Mouse (Mus musculus) limb, embryonic 14.5 days (tissue): ENCODE results near the gene Ugt1a5. TPM values are rescaled to one million over a fixed set of nuclear protein-coding genes. Genes with fewer than 3 reads are reported as not detected.

ENCODE experiments used
- ATAC-seq: fragments of 200-750 bp; cut with Nextera tagmentation; 2 replicates; pipeline ENCODE4 v1.8.0; 2017; ENCODE audit warnings: low read depth, moderate number of reproducible peaks, moderate TSS enrichment; ENCODE audit not compliant: low FRiP score
- DNase-seq: peaks from one replicate; pipeline ENCODE4 v3.0.0-alpha.2; 2015; ENCODE audit warnings: low spot score
- H3K27ac ChIP-seq: fragments of 300-500 bp; sonication (generic); replicated peaks from 2 replicates; pipeline ENCODE4 v1.5.1; 2014; ENCODE audit warnings: low read depth, mild to moderate bottlenecking, low read length, moderate library complexity, mixed read lengths
- H3K27me3 ChIP-seq: fragments of 300-500 bp; sonication (generic); 2 replicates; pipeline ENCODE4 v1.6.1; 2014; ENCODE audit warnings: low read length, mixed read lengths; ENCODE audit not compliant: control insufficient read depth, insufficient read depth
- H3K36me3 ChIP-seq: fragments of 300-500 bp; sonication (generic); 2 replicates; pipeline ENCODE4 v1.6.1; 2014; ENCODE audit warnings: mild to moderate bottlenecking, low read length, moderate library complexity, mixed read lengths; ENCODE audit not compliant: control insufficient read depth, insufficient read depth
- H3K4me1 ChIP-seq: fragments of 300-500 bp; sonication (generic); 2 replicates; pipeline ENCODE4 v1.6.1; 2014; ENCODE audit warnings: antibody characterized with exemption, low read length, mixed read lengths; ENCODE audit not compliant: control insufficient read depth, insufficient read depth
- H3K4me2 ChIP-seq: fragments of 300-500 bp; sonication (generic); replicated peaks from 2 replicates; pipeline ENCODE4 v1.6.1; 2014; ENCODE audit warnings: low read depth, mild to moderate bottlenecking, low read length, moderate library complexity; ENCODE audit not compliant: severe bottlenecking
- H3K4me3 ChIP-seq: fragments of 300-500 bp; sonication (generic); replicated peaks from 2 replicates; pipeline ENCODE4 v1.5.1; 2014; ENCODE audit warnings: low read length
- H3K9ac ChIP-seq: fragments of 300-500 bp; sonication (generic); 2 replicates; pipeline ENCODE4 v1.6.1; 2014; ENCODE audit warnings: mild to moderate bottlenecking, low read depth, low read length, moderate library complexity; ENCODE audit not compliant: severe bottlenecking
- H3K9me3 ChIP-seq: fragments of 300-500 bp; sonication (generic); 2 replicates; pipeline ENCODE4 v1.6.1; 2016; ENCODE audit warnings: low read length; ENCODE audit not compliant: control insufficient read depth
- POLR2A ChIP-seq: fragments of 200-500 bp; IDR thresholded peaks from 2 replicates; pipeline ENCODE4 v1.8.0; 2012; ENCODE audit warnings: inconsistent platforms, mild to moderate bottlenecking, moderate library complexity, borderline replicate concordance; ENCODE audit not compliant: insufficient read depth, insufficient read length; ENCODE audit errors: extremely low read depth
- WGBS: fragments of 180-500 bp; shearing (Covaris S2); extraction: QIAGEN DNeasy Blood & Tissue Kit; methylation state at CpG from one replicate; pipeline ENCODE4 v1.1.7; 2014; 5-methylcytosine and 5-hydroxymethylcytosine counted together
- polyA plus RNA-seq, 2 experiments: library from polyadenylated mRNA; depleted of rRNA in 1 of 2; stranded (reverse) in 1 of 2; unstranded in 1 of 2; fragments of >200 nt; fragmentation: Nextera tagmentation in 1 of 2; extraction: Ambion mirVana in 1 of 2; gene quantifications; 2 replicates each; pipeline versions ENCODE4 v1.2.1 to v1.2.3; 2012 to 2014

The Ugt1a5 gene
- polyA plus RNA-seq, 2 experiments: 0.08 TPM; not detected in 1

DNA sequence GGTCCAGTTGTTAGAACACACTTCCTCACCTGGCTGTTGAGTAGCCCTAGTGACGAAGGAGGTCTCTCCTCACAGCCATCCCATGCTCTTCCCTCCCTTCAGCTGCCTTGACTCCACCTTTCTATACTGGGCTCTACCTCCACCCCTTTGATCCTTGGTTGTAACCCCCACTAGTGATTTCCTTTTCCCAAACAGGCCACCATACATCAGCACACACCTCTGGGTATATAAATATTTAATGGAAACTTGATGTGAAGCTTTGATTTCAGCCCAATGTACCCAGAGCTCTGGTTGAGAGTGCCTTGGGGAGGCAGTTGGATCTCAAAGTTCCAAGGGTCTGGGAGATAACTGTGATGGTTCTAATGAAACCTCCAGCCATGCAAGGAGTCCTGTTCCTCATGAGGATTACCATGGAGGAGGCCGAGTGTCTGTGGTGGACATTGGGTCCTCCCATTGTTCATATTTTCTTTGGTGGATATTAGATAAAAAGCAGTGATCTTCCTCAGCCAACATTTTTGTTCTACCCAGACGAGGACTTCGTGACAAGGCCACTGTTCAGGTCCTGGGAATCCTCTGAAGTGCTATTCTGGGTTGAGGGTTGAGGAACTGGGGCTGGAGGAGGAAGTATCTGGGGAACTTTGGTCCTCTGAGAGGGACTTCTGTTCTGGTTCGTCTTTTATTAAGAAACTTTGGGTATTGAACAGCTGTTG lies 61.0 kb downstream of the Ugt1a5 start, which contains the start of gene Mroh2a:
Gene Mroh2a (plus strand): TSS at position 317 of the 710 bp plus-strand sequence.
- no peaks in the 10 kb centered on the region for H3K36me3 ChIP-seq
- no peaks in the 10 kb centered on the region for H3K4me1 ChIP-seq
- peaks cover 68% of the 10 kb centered on the region for H3K9me3 ChIP-seq
- DNase-seq: no peak
- TF ChIP-seq POLR2A: no peak
- H3K4me3 ChIP-seq: no peak within 1 kb of the TSS
- no peaks in the 10 kb centered on the region for H3K27me3 ChIP-seq
- no peak for ATAC-seq
- WGBS: 55% methylated on average over 5 of the region's 5 CpGs
- H3K27ac ChIP-seq: no peak within 1 kb of the TSS
- H3K4me2 ChIP-seq: no peak within 1 kb of the TSS
- no peak within 1 kb of the TSS for H3K9ac ChIP-seq

DNA sequence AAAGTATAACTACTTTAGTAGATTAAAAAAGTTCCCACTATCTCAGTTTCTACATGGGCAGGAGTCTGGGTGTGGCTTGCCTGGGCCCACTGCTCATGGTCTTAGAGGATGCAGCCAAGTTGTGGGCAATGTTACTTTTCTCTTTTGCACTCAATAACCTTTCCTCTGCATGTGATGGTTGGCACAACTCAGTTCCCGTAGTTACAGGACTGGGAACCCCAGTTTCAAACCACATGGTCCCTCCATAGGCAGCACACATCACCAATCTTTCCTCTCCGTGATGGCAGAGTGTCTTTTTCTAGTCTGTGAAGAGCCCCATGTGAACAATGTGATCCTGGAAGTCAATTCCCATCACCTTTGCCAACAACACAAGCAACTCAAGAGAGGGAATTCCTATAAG lies 61.7 kb downstream of the Ugt1a5 start:
- no peaks in the 10 kb centered on the region for H3K36me3 ChIP-seq

DNA sequence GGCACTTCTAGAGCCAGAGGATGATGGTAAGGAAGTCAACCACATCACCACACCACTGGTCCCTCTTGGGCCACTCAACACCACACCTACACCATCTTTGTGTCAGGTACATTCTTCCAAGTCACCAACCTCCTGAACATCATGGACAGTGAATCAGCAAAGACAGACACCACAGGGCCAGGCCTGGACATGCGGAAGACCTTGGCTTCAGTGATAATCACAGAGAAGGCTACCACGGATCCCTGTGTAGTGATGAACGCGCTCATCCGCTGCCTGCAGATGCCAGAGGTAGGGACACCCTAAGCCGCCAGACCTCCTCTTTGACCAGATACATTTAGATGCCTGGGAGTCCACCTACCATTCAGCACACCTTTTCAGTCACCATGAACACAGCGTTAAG lies 62.3 kb downstream of the Ugt1a5 start:
- ATAC-seq (no peak), DNase-seq (no peak)
- Histone ChIP-seq H3K9me3 (peaks cover 77% of the 10 kb centered on the region), H3K27ac (no peak overlapping the region), H3K9ac (no peak overlapping the region), H3K27me3 (no peaks in the 10 kb centered on the region), H3K4me1 (no peaks in the 10 kb centered on the region), H3K4me3 (no peak overlapping the region), H3K36me3 (no peaks in the 10 kb centered on the region), H3K4me2 (no peak overlapping the region)
- no peak for TF ChIP-seq POLR2A
- 69% methylated on average over 7 of the region's 7 CpGs for WGBS

More for the DNA sequence above, 61.7 kb downstream of the Ugt1a5 start:
- no peak overlapping the region for H3K4me3 ChIP-seq
- DNase-seq: no peak
- WGBS: 54% methylated on average over 2 of the region's 2 CpGs
- TF ChIP-seq POLR2A: no peak
- no peak overlapping the region for H3K9ac ChIP-seq
- no peaks in the 10 kb centered on the region for H3K4me1 ChIP-seq
- H3K4me2 ChIP-seq: no peak overlapping the region
- H3K27ac ChIP-seq: no peak overlapping the region
- ATAC-seq: no peak
- peaks cover 71% of the 10 kb centered on the region for H3K9me3 ChIP-seq
- no peaks in the 10 kb centered on the region for H3K27me3 ChIP-seq

DNA sequence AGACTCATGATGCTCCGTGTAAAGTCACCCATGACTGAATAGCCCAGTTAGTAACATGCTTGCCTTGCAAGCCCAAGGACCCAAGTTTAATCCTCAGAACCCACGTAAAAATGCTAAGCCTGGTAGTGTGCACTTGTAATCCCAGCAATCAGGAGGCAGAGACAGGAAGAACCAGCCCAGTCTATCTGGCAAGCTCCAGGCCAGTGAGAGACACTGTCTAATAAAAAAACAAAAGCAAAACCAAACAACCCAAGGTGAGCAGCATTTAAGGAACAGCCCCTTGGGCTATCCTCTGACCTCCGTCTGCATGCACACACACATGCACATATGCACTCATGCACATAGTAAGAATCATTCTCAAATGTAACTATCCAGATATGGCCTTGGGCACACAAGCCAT lies 63.8 kb downstream of the Ugt1a5 start:
- 76% methylated on average over 3 of the region's 3 CpGs for WGBS
- Histone ChIP-seq H3K27ac (no peak overlapping the region), H3K4me2 (no peak overlapping the region), H3K4me3 (no peak overlapping the region), H3K4me1 (no peaks in the 10 kb centered on the region), H3K9ac (no peak overlapping the region), H3K27me3 (no peaks in the 10 kb centered on the region), H3K36me3 (no peaks in the 10 kb centered on the region), H3K9me3 (peaks cover 91% of the 10 kb centered on the region)
- TF ChIP-seq POLR2A: no peak
- DNase-seq: no peak
- no peak for ATAC-seq

DNA sequence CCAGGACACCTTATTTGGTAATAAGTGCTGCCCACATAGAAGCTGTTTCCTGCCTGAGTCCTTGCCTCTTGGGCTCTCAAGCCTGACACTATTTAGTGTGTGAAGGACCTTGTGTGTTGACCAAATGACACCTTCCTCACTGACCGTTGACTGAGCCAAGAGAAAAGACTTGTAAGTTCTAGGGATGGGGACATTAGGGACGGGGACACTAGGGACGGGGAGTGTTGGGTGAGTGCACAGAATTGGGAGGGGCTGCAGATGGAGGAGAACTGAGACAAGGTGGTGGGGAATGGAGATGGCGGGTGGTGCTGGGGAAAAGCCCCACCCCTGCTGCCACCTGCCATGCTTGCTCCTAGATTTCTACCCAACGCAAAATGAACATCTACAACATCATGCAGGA lies 64.2 kb downstream of the Ugt1a5 start:
- Histone ChIP-seq H3K4me3 (no peak overlapping the region), H3K9me3 (peaks cover 95% of the 10 kb centered on the region), H3K4me1 (no peaks in the 10 kb centered on the region), H3K27ac (no peak overlapping the region), H3K27me3 (no peaks in the 10 kb centered on the region), H3K36me3 (no peaks in the 10 kb centered on the region), H3K4me2 (no peak overlapping the region), H3K9ac (no peak overlapping the region)
- ATAC-seq (no peak), DNase-seq (no peak)
- 85% methylated on average over 5 of the region's 5 CpGs for WGBS
- no peak for TF ChIP-seq POLR2A
